Mouse (Mus musculus) monocyte, adult 5-6 weeks (primary cell): Measurements from ENCODE around the gene Eomes. TPM values are rescaled to one million over a fixed set of nuclear protein-coding genes. Genes with fewer than 3 reads are reported as not detected.
A peak's percentile ranks its signal among the peaks of the same experiment; 100 is the strongest.

Source experiments
- ATAC-seq: fragments of 153-309, 156-312 bp; replicated peaks from 2 replicates; pipeline ENCODE4 v1.8.0; 2017; ENCODE audit warnings: mild to moderate bottlenecking; ENCODE audit not compliant: low TSS enrichment, insufficient number of reproducible peaks, severe bottlenecking, poor library complexity, low FRiP score
- total RNA-seq: library from RNA; stranded (forward); fragments of 200-1000, 200-491, 200-594 nt; gene quantifications from 3 replicates; pipeline ENCODE4 v1.2.3, GENCODE M21; 2017

The Eomes gene
- total RNA-seq, 1 experiment from 2014 or later, result 48.0 TPM

DNA sequence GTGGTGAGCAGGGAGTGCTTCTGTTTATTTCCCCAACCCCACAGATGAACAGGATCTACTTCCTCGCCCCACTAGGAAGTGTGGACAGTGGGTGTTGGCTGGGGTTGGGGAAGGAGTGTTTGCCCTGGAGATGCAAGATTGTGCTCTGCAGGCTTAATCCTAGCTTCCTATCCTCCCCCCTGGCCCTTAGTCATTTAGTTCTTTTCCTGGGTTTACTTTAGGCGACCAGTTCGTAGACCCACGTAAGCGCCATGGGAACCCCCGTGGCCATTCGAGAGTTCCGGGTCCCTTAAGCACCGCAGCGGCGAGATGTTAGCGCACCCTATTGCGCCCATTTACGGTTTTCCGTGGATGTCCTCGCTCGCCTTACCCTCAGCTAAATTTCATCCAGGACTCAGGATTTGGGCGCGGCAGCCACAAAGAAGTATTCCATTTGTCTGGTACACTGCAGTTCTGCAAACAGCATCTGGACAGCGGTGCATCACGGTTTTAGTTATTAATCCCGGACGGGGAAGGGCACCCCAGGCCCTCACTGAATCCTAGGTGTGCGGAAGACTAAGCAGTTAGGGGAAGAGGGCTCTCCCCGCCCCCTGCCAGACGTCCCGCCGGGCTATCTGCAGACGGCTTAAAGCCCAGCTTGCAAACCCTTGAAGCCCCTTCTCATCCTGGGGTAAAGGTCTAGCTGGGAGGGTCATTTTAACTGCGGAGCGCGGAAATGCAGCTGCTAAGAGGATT is 8.5 kb downstream of the Eomes start:
- no peak for ATAC-seq

DNA sequence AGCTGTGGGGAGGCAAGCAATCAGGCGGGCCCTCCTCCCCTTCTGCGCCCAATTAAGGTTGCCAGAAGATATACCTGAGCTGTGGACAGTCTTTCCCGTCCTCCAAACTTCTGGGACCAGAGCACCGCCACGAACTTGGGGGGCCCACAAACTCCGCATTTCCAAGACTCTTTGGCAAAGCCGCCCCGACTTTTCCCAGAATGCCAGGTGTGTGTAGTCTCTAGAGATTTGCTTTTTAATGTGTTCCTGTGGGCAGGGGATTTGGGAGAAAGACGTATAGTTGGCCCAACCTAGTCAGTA is 9.0 kb downstream of the Eomes start:
- no peak for ATAC-seq

DNA sequence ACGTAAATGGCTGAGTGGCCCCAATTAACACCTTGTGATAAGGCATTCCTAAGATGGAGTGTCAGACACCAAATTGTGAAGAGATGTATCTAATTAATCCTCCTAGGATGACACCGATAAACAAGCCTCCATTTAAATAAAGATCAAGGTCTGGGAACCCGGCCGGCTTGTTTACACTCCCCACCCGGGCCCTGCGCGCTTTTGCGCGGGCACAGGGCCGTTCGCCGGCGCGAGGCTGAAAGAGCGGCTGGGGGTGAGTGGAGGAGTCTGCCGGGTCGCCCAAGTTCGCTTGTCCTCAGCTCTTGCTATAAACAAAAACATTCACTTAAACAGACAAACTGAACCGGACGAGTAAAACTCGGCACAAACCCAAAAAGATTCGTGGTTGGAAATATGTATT is 9.6 kb downstream of the Eomes start:
- no peak for ATAC-seq

DNA sequence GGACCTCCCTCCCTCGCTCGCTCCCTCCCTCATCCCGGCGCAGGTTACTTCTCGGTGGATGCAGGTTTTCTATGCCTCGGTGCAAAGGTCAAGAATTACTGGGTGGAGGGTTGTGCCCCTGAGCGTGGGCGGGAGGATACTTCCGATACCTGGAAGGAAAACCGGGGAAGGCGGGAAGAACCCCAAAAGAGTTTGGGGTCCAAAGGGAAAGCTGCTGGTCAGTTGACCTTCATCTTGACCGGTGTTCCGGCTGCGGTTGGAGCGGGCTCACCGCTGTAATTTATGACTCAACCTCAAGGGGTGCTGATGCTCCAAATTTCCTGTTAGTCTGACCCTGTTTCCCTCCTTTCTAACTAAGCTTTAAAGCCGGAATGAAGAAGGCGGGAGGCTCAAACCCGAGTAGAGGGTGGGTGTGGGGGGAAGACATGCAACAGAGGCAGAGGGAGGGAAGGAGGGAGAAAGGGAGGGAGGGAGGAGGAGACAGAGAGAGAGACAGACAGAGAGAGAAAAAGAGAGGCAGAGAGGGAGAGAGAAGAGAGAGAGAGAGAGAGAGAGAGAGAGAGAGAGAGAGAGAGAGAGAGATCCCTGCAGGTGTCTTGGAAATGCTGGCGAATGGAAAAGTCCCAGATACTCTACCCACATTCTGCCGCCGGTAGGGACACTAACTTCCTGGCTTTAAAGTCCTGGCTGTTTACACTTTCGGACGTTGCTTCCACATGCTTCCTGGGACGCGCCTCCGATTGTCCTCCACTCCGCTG is 10.3 kb downstream of the Eomes start:
- ATAC-seq, result peak; percentile 50; the same call in 1 of the 2 replicates

- ATAC-seq, result no peak
Observed at GRCm38 (mm10) chr9:118488896-118489578, 11.0 kb downstream of the Eomes start.

- peak; percentile 82 for ATAC-seq
Observed at GRCm38 (mm10) chr9:118489579-118490019, 11.6 kb downstream of the Eomes start.

- no peak for ATAC-seq
Observed at GRCm38 (mm10) chr9:118491195-118491594, 13.2 kb downstream of the Eomes start.

DNA sequence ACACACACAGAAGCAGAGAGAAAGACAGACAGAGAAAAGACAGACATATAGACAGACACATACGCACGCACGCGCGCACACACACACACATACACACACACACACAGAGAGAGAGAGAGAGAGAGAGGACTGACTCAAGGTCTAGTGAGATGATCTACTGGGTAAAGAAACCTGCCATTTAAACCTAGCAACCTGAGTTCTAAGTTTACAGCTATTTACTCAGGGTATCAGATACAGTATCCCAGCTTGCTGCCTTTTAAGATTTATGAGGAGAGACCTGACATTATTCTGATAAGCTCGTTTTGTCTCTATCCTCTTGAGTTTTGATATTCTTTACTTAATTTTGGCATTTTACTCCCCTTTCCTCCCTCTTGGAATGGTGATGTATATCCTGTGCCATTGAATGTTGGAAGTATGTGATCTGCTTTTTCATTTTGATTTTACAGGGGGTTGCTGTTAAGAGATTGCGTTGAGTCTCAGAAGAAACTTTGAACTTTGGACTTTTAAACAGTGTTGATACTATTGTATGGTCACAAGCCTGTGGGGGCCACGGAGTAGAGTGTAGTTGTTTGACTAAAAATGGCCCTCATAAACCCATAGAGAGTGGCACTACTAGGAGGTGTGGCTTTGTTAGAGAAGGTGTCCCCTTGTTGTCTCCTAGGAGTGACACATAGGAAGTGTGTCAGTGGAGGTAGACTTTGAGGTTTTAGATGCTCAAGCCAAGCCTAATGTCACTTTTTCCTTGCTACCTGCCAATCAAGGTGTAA is 15.1 kb downstream of the Eomes start:
- no peak for ATAC-seq

- no peak for ATAC-seq
Observed at GRCm38 (mm10) chr9:118494106-118494505, 16.1 kb downstream of the Eomes start.

- no peak for ATAC-seq
Observed at GRCm38 (mm10) chr9:118495933-118496332, 17.9 kb downstream of the Eomes start.

DNA sequence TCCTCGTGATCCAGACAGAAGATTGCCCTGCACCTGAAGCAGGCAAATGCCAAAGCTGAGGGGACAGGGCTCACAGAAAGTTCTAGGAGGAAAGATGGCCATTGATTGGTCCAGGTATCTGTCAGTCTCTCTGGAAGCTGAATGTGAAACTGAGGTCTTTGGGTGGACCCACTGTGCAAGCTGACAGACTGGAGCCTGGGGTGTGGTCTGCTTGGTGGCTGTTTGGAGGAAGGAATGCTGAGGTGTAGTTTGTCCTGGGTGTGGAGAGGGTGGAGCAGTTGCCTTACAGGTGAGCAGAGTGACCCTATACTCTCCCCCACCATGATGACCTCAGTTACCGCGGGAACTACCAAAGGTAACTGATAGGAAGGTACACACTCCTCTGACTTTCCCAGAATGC is 18.9 kb downstream of the Eomes start:
- no peak for ATAC-seq

GRCm38 (mm10) chr9:118498061-118498460 is 20.0 kb downstream of the Eomes start:
- ATAC-seq, result no peak

- no peak for ATAC-seq
Observed at GRCm38 (mm10) chr9:118500963-118501362, 23.0 kb downstream of the Eomes start.

- ATAC-seq, result no peak
Observed at GRCm38 (mm10) chr9:118504656-118505055, 26.6 kb downstream of the Eomes start.

- ATAC-seq, result peak; percentile 77
Observed at GRCm38 (mm10) chr9:118506020-118506403, 28.0 kb downstream of the Eomes start, which contains the start of gene Golga4. Golga4 (plus strand) TSS chr9:118506267.

GRCm38 (mm10) chr9:118506404-118507231 is 28.6 kb downstream of the Eomes start:
- ATAC-seq, result peak; percentile 18; the same call in 1 of the 2 replicates

GRCm38 (mm10) chr9:118507552-118507951 is 29.5 kb downstream of the Eomes start:
- ATAC-seq, result no peak

DNA sequence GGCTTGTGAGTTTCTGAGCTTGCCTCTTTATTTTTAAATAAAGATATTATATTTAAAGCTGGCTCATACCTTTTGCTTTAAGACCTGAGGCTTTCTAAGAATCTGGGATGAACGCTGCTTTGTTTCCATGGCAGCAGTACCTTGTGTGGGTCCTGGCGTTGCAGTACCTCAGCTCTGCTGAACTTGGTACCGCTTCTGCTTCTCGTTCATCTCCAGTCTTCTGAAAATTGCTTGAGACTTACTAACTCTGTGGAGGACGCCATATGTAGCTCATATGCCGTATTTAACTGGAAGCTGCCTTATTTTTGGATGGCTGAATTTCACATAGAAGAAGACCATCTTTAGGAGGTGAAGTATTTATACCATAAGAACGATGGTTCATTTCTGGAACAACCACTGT is 30.6 kb downstream of the Eomes start:
- no peak for ATAC-seq
